Mouse (Mus musculus): Measurements from ENCODE around the gene Cerkl. TPM values are rescaled to one million over a fixed set of nuclear protein-coding genes. Genes with fewer than 3 reads are reported as not detected.

The Cerkl gene
- total and polyA plus RNA-seq, 3 experiments = 3.5 to 7.4 TPM; not detected in 1

DNA sequence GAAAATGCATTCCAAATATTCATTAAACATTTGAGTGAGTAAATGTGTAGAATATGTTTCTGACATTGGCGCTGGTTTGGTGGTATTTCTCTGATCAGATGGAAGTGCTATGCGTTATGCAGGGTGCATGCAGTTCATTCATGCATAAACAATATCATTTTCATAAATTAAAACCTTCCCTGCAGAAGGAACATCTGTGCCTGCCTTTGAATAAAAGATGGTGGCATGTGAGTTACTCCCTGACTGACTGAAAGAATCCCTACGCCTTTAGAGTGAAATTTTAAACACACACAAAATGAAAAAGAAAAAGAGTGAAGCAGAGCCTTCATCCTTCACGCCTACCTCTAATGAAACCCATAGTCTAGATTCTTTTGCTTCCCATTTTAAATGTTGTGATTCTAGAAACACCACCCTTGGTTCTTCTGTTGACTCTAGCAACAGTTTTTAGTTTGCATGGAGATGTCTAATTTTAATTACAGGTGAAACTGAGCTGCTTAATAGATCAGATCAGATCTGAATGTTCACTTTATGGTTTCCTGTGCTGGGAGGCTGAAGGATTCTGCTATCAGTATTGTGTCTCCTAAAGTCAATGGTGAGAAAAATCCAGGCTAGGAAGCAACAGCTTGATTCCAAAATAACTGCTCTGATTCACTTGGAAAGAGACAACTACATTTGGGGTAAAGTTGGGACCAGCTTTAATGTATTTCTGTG lies 5.7 kb downstream of the Cerkl start:
- no peak for DNase-seq (ENCODE audit: low read depth, low spot score)
- H3K27ac ChIP-seq (ENCODE audit: control insufficient read depth, low read depth, low read length) = no peak overlapping the region
- no peak overlapping the region for H3K4me3 ChIP-seq (ENCODE audit: control insufficient read depth in 1 of 2, insufficient read depth in 1 of 2, low read depth in 2 of 2, low read length in 2 of 2)
- no peaks in the 10 kb centered on the region for H3K9me3 ChIP-seq (replicated peaks; ENCODE audit: insufficient read depth, low read length)
- no peak for TF ChIP-seq SIN3A (IDR thresholded peaks at IDR 0.05; ENCODE audit: low read length)
- TF ChIP-seq USF1 (IDR thresholded peaks at IDR 0.05; ENCODE audit: low read depth, low read length) = no peak
- no peak for TF ChIP-seq E2F4 (IDR thresholded peaks at IDR 0.05; ENCODE audit: borderline replicate concordance, low read depth, low read length)
- TF ChIP-seq MXI1 (IDR thresholded peaks at IDR 0.05; ENCODE audit: low read depth, low read length) = no peak
- no peak for TF ChIP-seq RAD21 (IDR thresholded peaks at IDR 0.05; ENCODE audit: low read depth, low read length)
- TF ChIP-seq TAL1 (IDR thresholded peaks at IDR 0.05; ENCODE audit: low read length) = no peak
- no peak for TF ChIP-seq CHD1 (IDR thresholded peaks at IDR 0.05; ENCODE audit: low read depth, low read length)
- no peak for TF ChIP-seq ZC3H11A (IDR thresholded peaks at IDR 0.05; ENCODE audit: low read depth, low read length)
- TF ChIP-seq NELFE (IDR thresholded peaks at IDR 0.05; ENCODE audit: low read depth, low read length) = no peak
- TF ChIP-seq USF2 (IDR thresholded peaks at IDR 0.05; ENCODE audit: borderline replicate concordance in 1 of 2, insufficient read depth in 1 of 2, low read depth in 1 of 2, low read length in 2 of 2) = no peak
- TF ChIP-seq KAT2A (conservative IDR thresholded peaks at IDR 0.05; ENCODE audit: low read depth, low read length) = no peak
- no peak for TF ChIP-seq UBTF (IDR thresholded peaks at IDR 0.05; ENCODE audit: borderline replicate concordance, insufficient read depth, low read depth, low read length)
- no peak for TF ChIP-seq POLR2AphosphoS2 (IDR thresholded peaks at IDR 0.05; ENCODE audit: low read length)
- no peak overlapping the region for H3K9ac ChIP-seq (ENCODE audit: control insufficient read depth, low read depth, low read length, poor library complexity, severe bottlenecking)
- no peaks in the 10 kb centered on the region for H3K79me2 ChIP-seq (ENCODE audit: control insufficient read depth, insufficient read depth, low read length, poor library complexity)
- peaks cover 0 to 2% of the 10 kb centered on the region in 2 experiments; a peak in 1 of 4 replicates for H3K27me3 ChIP-seq (ENCODE audit: control insufficient read depth in 1 of 2, insufficient read depth in 2 of 2, low read length in 2 of 2)
- no peaks in the 10 kb centered on the region for H3K36me3 ChIP-seq (ENCODE audit: control insufficient read depth in 1 of 2, insufficient read depth in 2 of 2, low read length in 2 of 2)
- no peaks in the 10 kb centered on the region for H3K4me1 ChIP-seq (ENCODE audit: control insufficient read depth in 1 of 2, insufficient read depth in 2 of 2, low read length in 2 of 2)

DNA sequence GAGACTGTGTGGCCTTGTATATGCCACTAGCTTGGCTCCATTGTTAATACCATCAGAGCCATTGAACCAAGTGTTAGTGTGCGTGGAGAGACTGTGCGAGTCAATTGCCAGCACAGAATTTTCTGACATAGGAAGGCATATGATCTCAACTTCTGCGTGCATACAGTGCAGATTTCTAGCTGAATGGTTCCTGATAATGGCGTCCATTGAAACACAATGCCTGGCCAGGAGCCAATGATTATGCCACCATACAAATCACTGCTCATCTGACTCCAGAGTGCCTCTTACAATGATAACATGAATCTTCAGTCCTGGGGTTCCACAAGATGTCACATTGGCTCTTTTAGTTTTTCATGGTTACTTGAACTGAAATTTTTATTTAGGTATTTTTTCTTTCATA lies 7.2 kb downstream of the Cerkl start:
- TF ChIP-seq ZNF384 (IDR thresholded peaks at IDR 0.05; ENCODE audit: low read depth, low read length) (no peak), MEF2A (IDR thresholded peaks at IDR 0.05; ENCODE audit: extremely low read depth, insufficient replicate concordance, low read depth, low read length, poor library complexity, severe bottlenecking) (no peak), MAFK (IDR thresholded peaks at IDR 0.05; ENCODE audit: borderline replicate concordance, low read depth, low read length) (no peak), GABPA (IDR thresholded peaks at IDR 0.05; ENCODE audit: low read depth, low read length) (no peak), CHD1 (IDR thresholded peaks at IDR 0.05; ENCODE audit: low read depth, low read length) (no peak), RAD21 (IDR thresholded peaks at IDR 0.05; ENCODE audit: low read depth, low read length) (no peak), TBP (IDR thresholded peaks at IDR 0.05; ENCODE audit: low read depth, low read length) (no peak), BHLHE40 (IDR thresholded peaks at IDR 0.05; ENCODE audit: borderline replicate concordance, low read depth, low read length) (no peak), KAT2A (conservative IDR thresholded peaks at IDR 0.05; ENCODE audit: low read depth, low read length) (no peak), SMC3 (IDR thresholded peaks at IDR 0.05; ENCODE audit: low read depth, low read length) (no peak), GATA1 (IDR thresholded peaks at IDR 0.05; ENCODE audit: low read depth, low read length) (no peak), SIN3A (IDR thresholded peaks at IDR 0.05; ENCODE audit: low read length) (no peak)
- no peaks in the 10 kb centered on the region for H3K9me3 ChIP-seq (replicated peaks; ENCODE audit: insufficient read depth, low read length)
- no peaks in the 10 kb centered on the region for H3K36me3 ChIP-seq (ENCODE audit: control insufficient read depth in 1 of 2, insufficient read depth in 2 of 2, low read length in 2 of 2)
- DNase-seq (ENCODE audit: low read depth, low spot score) = no peak
- H3K27ac ChIP-seq (ENCODE audit: control insufficient read depth, low read depth, low read length) = no peak overlapping the region
- H3K4me1 ChIP-seq (ENCODE audit: control insufficient read depth in 1 of 2, insufficient read depth in 2 of 2, low read length in 2 of 2) = no peaks in the 10 kb centered on the region
- H3K9ac ChIP-seq (ENCODE audit: control insufficient read depth, low read depth, low read length, poor library complexity, severe bottlenecking) = no peak overlapping the region
- H3K27me3 ChIP-seq (ENCODE audit: control insufficient read depth in 1 of 2, insufficient read depth in 2 of 2, low read length in 2 of 2) = peaks cover 0 to 2% of the 10 kb centered on the region in 2 experiments; a peak in 1 of 4 replicates
- H3K79me2 ChIP-seq (ENCODE audit: control insufficient read depth, insufficient read depth, low read length, poor library complexity) = no peaks in the 10 kb centered on the region
- H3K4me3 ChIP-seq (ENCODE audit: control insufficient read depth in 1 of 2, insufficient read depth in 1 of 2, low read depth in 2 of 2, low read length in 2 of 2) = no peak overlapping the region
